Mouse (Mus musculus): ENCODE measurements around the gene Igsf11. TPM values are rescaled to one million over a fixed set of nuclear protein-coding genes. Genes with fewer than 3 reads are reported as not detected.

Gene Igsf11
- total and polyA plus RNA-seq, 3 experiments = 0.05 to 0.19 TPM; not detected in 1

DNA sequence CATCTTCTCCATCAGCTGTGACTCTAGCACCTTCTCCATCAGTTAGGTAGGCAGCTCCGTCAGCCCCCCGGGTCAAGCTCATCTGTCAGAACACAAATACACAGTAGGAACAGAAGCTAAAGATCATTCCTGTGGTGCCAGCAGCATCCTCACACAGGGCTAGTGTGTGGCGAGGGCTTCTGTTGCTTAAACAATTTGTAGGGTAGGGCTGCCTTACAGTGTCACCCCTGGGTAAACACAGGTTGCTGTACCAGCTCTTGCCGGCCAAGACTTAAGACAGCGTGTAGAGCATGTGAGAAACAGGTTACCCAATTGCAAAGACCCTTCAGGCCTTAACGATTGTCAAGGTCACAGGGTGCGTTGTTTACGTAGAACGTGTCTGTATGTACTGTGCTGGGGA, 15.8 kb downstream of the Igsf11 start:
- Histone ChIP-seq H3K27ac (ENCODE audit: insufficient read depth, low read depth) (no peak overlapping the region), H3K4me1 (ENCODE audit: control insufficient read depth in 1 of 2, insufficient read depth in 2 of 2) (no peaks in the 10 kb centered on the region), H3K9me3 (replicated peaks; ENCODE audit: low read length) (no peaks in the 10 kb centered on the region), H3K27me3 (replicated peaks) (peaks cover 18% of the 10 kb centered on the region), H3K79me2 (replicated peaks; ENCODE audit: control insufficient read depth, extremely low read depth, insufficient read depth, poor library complexity, severe bottlenecking) (no peaks in the 10 kb centered on the region), H3K36me3 (replicated peaks in 1 of 2; ENCODE audit: control insufficient read depth in 1 of 2, insufficient read depth in 1 of 2, low read length in 1 of 2) (no peaks in the 10 kb centered on the region), H3K9ac (ENCODE audit: insufficient read depth, low read depth) (no peak overlapping the region), H3K4me3 (replicated peaks in 1 of 3; ENCODE audit: low read depth in 2 of 3, low read length in 2 of 3, poor library complexity in 1 of 3) (no peak overlapping the region), H3K4me2 (ENCODE audit: insufficient read depth, low read depth, poor library complexity, severe bottlenecking) (no peak overlapping the region)
- in situ Hi-C loops (cut with MboI; ENCODE audit: low pct_ligation_motif_present, low pct_unique_long_range_greater_than_20kb, low sequenced_read_pairs) (no loop called here), dilution Hi-C loops (cut with MboI; ENCODE audit: extremely low pct_ligation_motif_present, extremely low pct_unique_long_range_greater_than_20kb, low sequenced_read_pairs) (no loop called here)
- DNase-seq (ENCODE audit: extremely low read depth) = no peak
- TF ChIP-seq MYC (IDR thresholded peaks at IDR 0.05; ENCODE audit: low read depth, low read length) = no peak
- TF ChIP-seq BHLHE40 (IDR thresholded peaks at IDR 0.05; ENCODE audit: low read depth, low read length) = no peak
- TF ChIP-seq EP300 (IDR thresholded peaks at IDR 0.05; ENCODE audit: low read length) = no peak
- no peak for TF ChIP-seq JUN (IDR thresholded peaks at IDR 0.05; ENCODE audit: insufficient read depth, low read depth, low read length)
- TF ChIP-seq TCF12 (IDR thresholded peaks at IDR 0.05; ENCODE audit: low read depth, low read length) = no peak

DNA sequence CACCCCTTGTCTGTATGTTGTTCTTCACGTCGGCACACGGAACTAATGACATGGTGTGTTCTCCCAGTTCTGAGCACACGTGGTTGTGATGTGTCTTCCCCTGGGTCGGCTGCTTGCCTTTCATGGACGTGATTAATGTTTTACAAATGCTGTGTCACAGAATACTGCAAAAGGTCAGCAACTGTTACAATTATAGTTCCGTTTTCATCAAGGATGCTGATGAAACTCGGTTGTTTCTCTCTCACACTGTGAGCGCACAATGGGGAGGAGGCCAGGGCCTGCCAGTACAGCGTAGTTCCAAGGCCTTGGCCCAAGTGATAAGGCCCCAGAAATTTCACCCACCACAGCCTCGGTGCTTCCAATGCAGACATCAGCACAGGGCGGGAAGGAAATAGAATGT, 17.0 kb downstream of the Igsf11 start:
- Histone ChIP-seq H3K27ac (ENCODE audit: insufficient read depth, low read depth) (no peak overlapping the region), H3K4me2 (ENCODE audit: insufficient read depth, low read depth, poor library complexity, severe bottlenecking) (no peak overlapping the region), H3K27me3 (replicated peaks) (peaks cover 13% of the 10 kb centered on the region), H3K79me2 (replicated peaks; ENCODE audit: control insufficient read depth, extremely low read depth, insufficient read depth, poor library complexity, severe bottlenecking) (no peaks in the 10 kb centered on the region), H3K4me1 (ENCODE audit: control insufficient read depth in 1 of 2, insufficient read depth in 2 of 2) (no peaks in the 10 kb centered on the region), H3K9ac (ENCODE audit: insufficient read depth, low read depth) (no peak overlapping the region), H3K36me3 (replicated peaks in 1 of 2; ENCODE audit: control insufficient read depth in 1 of 2, insufficient read depth in 1 of 2, low read length in 1 of 2) (no peaks in the 10 kb centered on the region), H3K9me3 (replicated peaks; ENCODE audit: low read length) (no peaks in the 10 kb centered on the region), H3K4me3 (replicated peaks in 1 of 3; ENCODE audit: low read depth in 2 of 3, low read length in 2 of 3, poor library complexity in 1 of 3) (no peak overlapping the region)
- in situ Hi-C loops (cut with MboI; ENCODE audit: low pct_ligation_motif_present, low pct_unique_long_range_greater_than_20kb, low sequenced_read_pairs) (no loop called here), dilution Hi-C loops (cut with MboI; ENCODE audit: extremely low pct_ligation_motif_present, extremely low pct_unique_long_range_greater_than_20kb, low sequenced_read_pairs) (no loop called here)
- DNase-seq (ENCODE audit: extremely low read depth) = no peak
- no peak for TF ChIP-seq ZNF384 (IDR thresholded peaks at IDR 0.05; ENCODE audit: low read depth, low read length)
- TF ChIP-seq RCOR1 (conservative IDR thresholded peaks at IDR 0.05; ENCODE audit: low read depth, low read length) = no peak
- TF ChIP-seq ZC3H11A (IDR thresholded peaks at IDR 0.05; ENCODE audit: low read depth, low read length) = no peak
- no peak for TF ChIP-seq MAZ (IDR thresholded peaks at IDR 0.05; ENCODE audit: low read depth, low read length)
- TF ChIP-seq MYC (IDR thresholded peaks at IDR 0.05; ENCODE audit: low read depth, low read length) = no peak

DNA sequence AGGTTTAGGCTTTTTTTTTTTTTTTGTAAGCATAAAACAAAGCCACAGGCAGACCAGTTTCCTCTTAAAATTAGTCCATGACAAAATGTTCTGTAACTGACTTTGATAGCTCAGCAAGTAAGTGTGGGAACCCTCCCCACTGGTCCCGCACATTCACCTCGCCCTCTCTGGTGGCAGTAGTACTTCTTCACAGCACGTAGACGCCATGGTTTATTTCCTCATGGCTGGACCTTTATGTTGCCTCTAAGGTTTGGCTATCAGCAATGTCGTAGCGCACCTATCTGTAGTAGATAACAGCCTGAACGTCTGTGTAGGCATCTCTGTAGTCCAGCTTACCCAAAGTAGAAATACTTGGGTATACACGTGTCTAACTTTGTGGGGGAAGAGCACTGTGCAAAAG, 17.6 kb downstream of the Igsf11 start:
- no peak overlapping the region for H3K27ac ChIP-seq (ENCODE audit: insufficient read depth, low read depth)
- TF ChIP-seq PAX5 (IDR thresholded peaks at IDR 0.05; ENCODE audit: low read length) (no peak), ZMIZ1 (IDR thresholded peaks at IDR 0.05; ENCODE audit: low read depth, low read length) (no peak), CTCF (conservative IDR thresholded peaks at IDR 0.05 in 1 of 2, IDR thresholded peaks at IDR 0.05 in 1 of 2; ENCODE audit: low read depth in 2 of 2, low read length in 2 of 2) (no peak), TBP (conservative IDR thresholded peaks at IDR 0.05; ENCODE audit: low read depth, low read length) (no peak), MAFK (IDR thresholded peaks at IDR 0.05; ENCODE audit: insufficient replicate concordance, low read length) (no peak), ETS1 (conservative IDR thresholded peaks at IDR 0.05; ENCODE audit: low read depth, low read length) (no peak), EP300 (IDR thresholded peaks at IDR 0.05; ENCODE audit: low read length) (no peak), JUND (conservative IDR thresholded peaks at IDR 0.05; ENCODE audit: low read depth, low read length) (no peak), RAD21 (IDR thresholded peaks at IDR 0.05; ENCODE audit: low read depth, low read length) (no peak), JUN (IDR thresholded peaks at IDR 0.05; ENCODE audit: insufficient read depth, low read depth, low read length) (no peak), NELFE (IDR thresholded peaks at IDR 0.05; ENCODE audit: low read depth, low read length) (no peak), MEF2A (IDR thresholded peaks at IDR 0.05; ENCODE audit: borderline replicate concordance, low read depth, low read length) (no peak), USF1 (IDR thresholded peaks at IDR 0.05; ENCODE audit: low read depth, low read length) (no peak), E2F4 (IDR thresholded peaks at IDR 0.05; ENCODE audit: insufficient replicate concordance, low read depth, low read length) (no peak), ELF1 (IDR thresholded peaks at IDR 0.05; ENCODE audit: low read depth, low read length) (no peak), KAT2A (IDR thresholded peaks at IDR 0.05; ENCODE audit: insufficient replicate concordance, low read length) (no peak), MAZ (IDR thresholded peaks at IDR 0.05; ENCODE audit: low read depth, low read length) (no peak), RCOR1 (conservative IDR thresholded peaks at IDR 0.05; ENCODE audit: low read depth, low read length) (no peak), CHD1 (IDR thresholded peaks at IDR 0.05; ENCODE audit: low read depth, low read length) (no peak)
- no peaks in the 10 kb centered on the region for H3K36me3 ChIP-seq (replicated peaks in 1 of 2; ENCODE audit: control insufficient read depth in 1 of 2, insufficient read depth in 1 of 2, low read length in 1 of 2)
- H3K27me3 ChIP-seq (replicated peaks) = peaks cover 14% of the 10 kb centered on the region
- no peak overlapping the region for H3K4me3 ChIP-seq (replicated peaks in 1 of 3; ENCODE audit: low read depth in 2 of 3, low read length in 2 of 3, poor library complexity in 1 of 3)
- no peak overlapping the region for H3K9ac ChIP-seq (ENCODE audit: insufficient read depth, low read depth)
- no peaks in the 10 kb centered on the region for H3K79me2 ChIP-seq (replicated peaks; ENCODE audit: control insufficient read depth, extremely low read depth, insufficient read depth, poor library complexity, severe bottlenecking)
- no peak for DNase-seq (ENCODE audit: extremely low read depth)
- dilution Hi-C loops (cut with MboI; ENCODE audit: extremely low pct_ligation_motif_present, extremely low pct_unique_long_range_greater_than_20kb, low sequenced_read_pairs) (no loop called here), in situ Hi-C loops (cut with MboI; ENCODE audit: low pct_ligation_motif_present, low pct_unique_long_range_greater_than_20kb, low sequenced_read_pairs) (no loop called here)
- no peak overlapping the region for H3K4me2 ChIP-seq (ENCODE audit: insufficient read depth, low read depth, poor library complexity, severe bottlenecking)
- no peaks in the 10 kb centered on the region for H3K9me3 ChIP-seq (replicated peaks; ENCODE audit: low read length)
- H3K4me1 ChIP-seq (ENCODE audit: control insufficient read depth in 1 of 2, insufficient read depth in 2 of 2) = no peaks in the 10 kb centered on the region

Data from CH12.LX (cell line).